Mouse (Mus musculus) G1E (cell line): ENCODE results near the gene Ppp1r27.

ENCODE experiments used
- CTCF ChIP-seq: IDR thresholded peaks from 2 replicates; pipeline ENCODE4 v1.5.1; 2012; ENCODE audit warnings: low read depth, low read length, inconsistent platforms, mixed read lengths
- GATA1 ChIP-seq: IDR thresholded peaks from 2 replicates; pipeline ENCODE4 v1.6.1; 2012; ENCODE audit warnings: borderline replicate concordance, low read length, inconsistent platforms, mixed read lengths
- GATA2 ChIP-seq: IDR thresholded peaks from 2 replicates; pipeline ENCODE4 v1.6.1; 2012; ENCODE audit warnings: low read depth, low read length, inconsistent platforms, borderline replicate concordance
- POLR2AphosphoS5 ChIP-seq: IDR thresholded peaks from 2 replicates; pipeline ENCODE4 v1.6.1; 2012; ENCODE audit warnings: low read depth, low read length, inconsistent platforms; ENCODE audit not compliant: insufficient replicate concordance
- TAL1 ChIP-seq: conservative IDR thresholded peaks from 2 replicates; pipeline ENCODE4 v1.6.1; 2012; ENCODE audit warnings: low read depth, low read length, inconsistent platforms, mixed read lengths

GRCm38 (mm10) chr11:120554834-120555233 is 3.9 kb upstream of the Ppp1r27 start:
- TF ChIP-seq CTCF (no peak), GATA1 (no peak), TAL1 (no peak), POLR2AphosphoS5 (no peak), GATA2 (no peak)
